Mouse (Mus musculus) erythroid progenitor cell, adult 5-6 weeks (primary cell): ENCODE data around the gene Ddah1. TPM values are rescaled to one million over a fixed set of nuclear protein-coding genes. Genes with fewer than 3 reads are reported as not detected.

Experiments
- ATAC-seq: replicated peaks from 2 replicates; pipeline ENCODE4 v1.8.0; 2016; ENCODE audit warnings: moderate number of reproducible peaks, mild to moderate bottlenecking, moderate TSS enrichment, inconsistent platforms; ENCODE audit not compliant: poor library complexity, low FRiP score, severe bottlenecking
- total RNA-seq, 2 experiments: library from RNA; stranded (forward) in 1 of 2; stranded (reverse) in 1 of 2; fragments of 150-400 nt in 1 of 2; fragments of 186-747, 209-891 nt in 1 of 2; gene quantifications; 2 replicates each; pipeline versions ENCODE4 v1.2.3 to v1.2.4; 2015 to 2017; ENCODE audit warnings: low replicate concordance in 2 of 2

The Ddah1 gene
- total RNA-seq, 2 experiments from 2014 or later = not detected

DNA sequence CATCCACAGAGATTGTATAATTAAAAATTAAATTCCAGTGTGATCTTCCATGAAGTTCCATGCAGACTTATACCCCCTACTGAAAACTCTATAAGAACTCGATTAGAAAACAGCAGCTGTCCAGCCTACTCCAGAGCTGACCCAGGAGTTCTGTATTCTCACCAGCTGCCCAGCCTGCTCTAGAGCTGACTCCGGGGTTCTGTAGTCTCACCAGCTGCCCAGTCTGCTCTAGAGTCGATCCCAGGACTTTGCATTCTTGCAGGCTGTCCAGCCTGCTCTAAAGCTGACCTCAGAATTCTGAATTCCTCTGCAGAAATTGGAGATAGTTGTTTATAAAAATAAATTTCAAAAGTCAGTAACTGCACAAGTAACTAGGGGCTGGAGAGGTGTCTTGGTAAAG lies 40.9 kb downstream of the Ddah1 start:
- no peak for ATAC-seq

DNA sequence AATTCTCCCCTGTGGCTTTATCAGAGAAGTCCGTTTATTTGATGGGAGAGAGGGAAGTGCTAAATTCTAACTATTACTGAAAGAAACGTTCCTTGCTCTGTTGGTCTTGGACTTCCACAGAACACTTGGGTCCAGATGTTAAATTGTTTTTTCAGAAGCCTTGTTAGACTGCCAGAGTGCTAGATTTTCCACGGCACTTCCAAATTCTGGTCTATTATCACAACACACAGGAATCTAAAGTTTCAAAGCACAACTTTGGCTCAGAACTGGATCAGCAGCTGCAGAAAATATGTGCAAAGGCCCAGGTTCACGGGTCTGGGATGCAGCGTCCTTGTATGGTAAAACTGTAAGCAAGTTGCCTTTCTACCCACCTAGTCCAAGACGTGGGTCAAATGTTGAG lies 43.6 kb downstream of the Ddah1 start:
- no peak for ATAC-seq

- ATAC-seq = no peak
Observed at GRCm38 (mm10) chr3:145805848-145806247, 47.4 kb downstream of the Ddah1 start.

GRCm38 (mm10) chr3:145806502-145806901 lies 48.0 kb downstream of the Ddah1 start:
- ATAC-seq = no peak

GRCm38 (mm10) chr3:145816807-145817206 lies 58.3 kb downstream of the Ddah1 start:
- ATAC-seq = no peak

- no peak for ATAC-seq
Observed at GRCm38 (mm10) chr3:145817276-145817675, 58.8 kb downstream of the Ddah1 start.

DNA sequence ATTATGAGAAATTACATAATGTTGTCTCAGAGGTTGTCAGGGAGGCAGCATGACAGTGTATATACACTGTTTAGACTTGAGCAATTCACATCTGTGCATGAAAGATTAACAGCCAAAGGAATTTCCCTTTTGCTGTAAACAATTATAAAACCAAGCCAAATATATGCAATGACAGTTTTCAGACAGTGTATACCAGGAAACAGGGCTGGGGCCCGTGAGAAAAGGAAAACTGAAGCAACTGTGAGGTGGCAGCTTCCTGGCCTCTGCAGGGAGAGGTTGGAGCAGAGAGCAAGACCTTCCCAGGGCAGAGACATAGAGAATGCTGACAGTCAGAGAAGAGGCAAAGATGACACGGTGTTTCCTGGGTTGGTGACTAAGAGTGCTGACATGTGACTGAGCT lies 62.0 kb downstream of the Ddah1 start:
- no peak for ATAC-seq

DNA sequence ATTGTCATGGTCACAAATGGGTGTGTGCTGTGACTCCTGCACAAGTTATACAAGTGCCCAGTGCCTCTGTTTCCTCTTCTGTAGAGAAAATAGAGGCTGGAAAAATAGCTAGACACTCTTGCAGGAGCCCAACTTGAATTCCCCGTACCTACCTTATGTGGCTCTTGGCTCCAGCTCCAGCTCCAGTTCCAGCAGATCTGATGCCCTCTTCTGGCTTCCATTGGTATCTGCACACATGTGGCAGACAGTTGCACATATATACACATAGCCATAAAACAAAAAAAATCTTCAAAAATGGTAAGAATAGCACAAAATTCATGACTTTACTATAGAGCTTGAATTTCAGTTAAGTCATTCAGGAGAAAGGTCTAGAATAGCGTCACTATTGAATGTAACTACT lies 62.5 kb downstream of the Ddah1 start:
- no peak for ATAC-seq

DNA sequence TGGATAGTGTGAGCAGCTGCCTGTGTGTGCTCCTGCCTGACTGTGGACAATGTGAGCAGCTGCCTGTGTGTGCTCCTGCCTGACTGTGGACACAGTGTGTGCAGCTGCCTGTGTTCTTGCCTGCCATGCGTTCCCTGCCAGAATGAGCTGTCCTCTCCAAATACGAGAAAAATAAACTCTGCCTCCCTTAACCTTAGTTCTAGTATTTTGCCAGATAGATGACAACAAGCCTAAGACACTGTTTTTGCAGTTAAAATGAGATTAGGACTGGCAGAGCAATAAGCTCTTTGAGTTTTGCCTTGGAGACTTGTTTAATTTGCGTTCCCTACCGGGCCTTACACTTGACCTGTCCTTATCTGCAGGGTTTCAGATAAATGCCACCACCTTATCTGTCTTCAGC lies 63.7 kb downstream of the Ddah1 start:
- ATAC-seq = no peak

- ATAC-seq = no peak
Observed at GRCm38 (mm10) chr3:145823661-145824060, 65.2 kb downstream of the Ddah1 start.

- ATAC-seq = no peak
Observed at GRCm38 (mm10) chr3:145825416-145826055, 67.1 kb downstream of the Ddah1 start.

GRCm38 (mm10) chr3:145827191-145828045 lies 68.9 kb downstream of the Ddah1 start:
- no peak for ATAC-seq

- ATAC-seq = no peak
Observed at GRCm38 (mm10) chr3:145828906-145829305, 70.4 kb downstream of the Ddah1 start.

DNA sequence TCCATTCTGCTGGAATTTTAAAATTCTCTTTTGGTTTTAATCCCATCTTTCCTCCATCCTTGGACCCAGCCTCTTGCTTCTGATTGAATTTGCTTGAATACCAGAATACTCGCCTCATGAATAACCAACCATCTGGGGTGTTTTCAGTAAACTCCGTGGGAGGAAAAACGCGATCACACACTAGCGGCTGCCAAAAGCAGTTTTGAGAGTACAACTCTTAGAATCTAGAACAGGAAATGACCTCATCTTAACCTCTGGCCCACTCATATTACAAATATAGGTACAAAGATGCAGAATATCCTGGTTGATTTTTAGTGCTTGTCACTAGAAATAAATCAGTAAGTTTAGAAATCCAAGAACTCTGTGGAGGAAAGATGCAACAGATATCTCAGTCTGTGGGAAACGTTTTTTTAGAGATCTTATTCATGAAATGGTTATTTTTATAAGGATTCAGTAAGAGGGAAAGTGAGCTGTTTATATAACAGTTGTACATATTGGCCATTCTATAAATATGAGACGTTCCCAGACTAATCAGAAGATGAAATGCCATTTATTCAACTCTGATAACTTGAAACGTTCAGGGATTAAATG lies 75.6 kb downstream of the Ddah1 start:
- ATAC-seq = no peak

- ATAC-seq = no peak
Observed at GRCm38 (mm10) chr3:145838281-145838680, 79.8 kb downstream of the Ddah1 start.

DNA sequence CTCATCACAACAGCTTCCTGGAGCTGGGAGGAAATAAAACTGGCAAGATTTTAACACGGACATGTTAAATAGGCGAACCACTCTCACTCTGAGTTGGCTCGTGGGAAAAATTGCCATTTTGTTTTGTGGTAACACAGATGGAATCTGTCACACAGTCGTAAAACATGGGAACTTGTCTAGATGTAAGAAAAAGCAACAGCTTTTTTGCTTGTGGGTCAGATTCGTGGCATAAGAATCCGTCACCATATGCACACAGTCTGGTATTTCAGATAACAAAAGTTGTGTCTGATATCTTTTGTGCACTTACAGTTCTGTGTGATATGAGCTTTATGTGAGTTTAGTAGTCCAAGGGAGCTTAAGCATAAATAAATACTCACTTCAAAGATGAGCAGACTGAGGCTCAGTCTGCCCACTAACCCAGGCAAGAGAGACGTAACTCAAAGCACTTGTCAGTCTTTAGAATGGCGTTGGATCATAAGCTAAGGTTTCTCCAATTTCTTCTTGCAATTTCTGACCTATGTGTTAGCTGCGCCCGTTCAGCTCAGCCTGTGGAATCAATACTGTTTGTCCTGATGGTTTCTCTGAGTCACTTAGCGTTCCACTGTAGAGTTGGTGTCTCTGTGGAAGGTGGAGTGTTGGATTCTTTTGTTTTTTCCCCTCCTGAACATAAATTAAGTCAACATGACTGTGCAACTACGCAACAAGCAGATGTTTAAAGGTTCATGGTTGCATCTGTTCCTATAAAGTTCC lies 83.7 kb downstream of the Ddah1 start:
- no peak for ATAC-seq

DNA sequence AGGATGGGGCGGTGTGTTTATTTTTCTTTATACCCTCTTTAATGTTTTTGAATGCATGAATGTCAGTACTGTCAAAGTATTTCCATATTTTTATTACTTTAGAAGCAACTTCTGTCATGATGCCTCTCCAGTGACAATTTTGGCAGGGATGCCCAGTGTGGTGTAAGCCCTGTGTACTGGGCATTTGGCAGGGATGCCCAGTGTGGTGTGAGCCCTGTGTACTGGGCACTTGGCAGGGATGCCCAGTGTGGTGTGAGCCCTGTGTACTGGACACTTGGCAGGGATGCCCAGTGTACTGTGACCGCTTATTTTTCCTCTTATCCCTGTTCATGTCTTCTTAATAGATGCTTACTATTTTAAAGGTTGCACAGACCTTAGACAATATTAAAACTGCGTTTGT lies 85.4 kb downstream of the Ddah1 start:
- ATAC-seq = no peak

GRCm38 (mm10) chr3:145844891-145845290 lies 86.4 kb downstream of the Ddah1 start:
- no peak for ATAC-seq

GRCm38 (mm10) chr3:145846255-145846654 lies 87.8 kb downstream of the Ddah1 start:
- ATAC-seq = no peak

- no peak for ATAC-seq
Observed at GRCm38 (mm10) chr3:145852041-145852440, 93.6 kb downstream of the Ddah1 start.
